Mouse (Mus musculus) embryonic facial prominence, embryonic 12.5 days (tissue): ENCODE results near the gene Nr1i3. TPM values are rescaled to one million over a fixed set of nuclear protein-coding genes. Genes with fewer than 3 reads are reported as not detected.

Experiments
- ATAC-seq: fragments of 200-750 bp; cut with Nextera tagmentation; 2 replicates; pipeline ENCODE4 v1.8.0; 2017; ENCODE audit not compliant: insufficient number of reproducible peaks, insufficient read depth, low FRiP score, low TSS enrichment
- H3K27ac ChIP-seq: fragments of 300-500 bp; sonication (generic); 2 replicates; pipeline ENCODE4 v1.5.1; 2016; ENCODE audit warnings: mild to moderate bottlenecking
- H3K27me3 ChIP-seq: fragments of 300-500 bp; sonication (generic); 2 replicates; pipeline ENCODE4 v1.6.1; 2016; ENCODE audit warnings: mild to moderate bottlenecking, moderate library complexity
- H3K36me3 ChIP-seq: fragments of 300-500 bp; sonication (generic); 2 replicates; pipeline ENCODE4 v1.6.1; 2016; ENCODE audit warnings: mild to moderate bottlenecking
- H3K4me1 ChIP-seq: fragments of 300-500 bp; sonication (generic); 2 replicates; pipeline ENCODE4 v1.6.1; 2016
- H3K4me2 ChIP-seq: fragments of 300-500 bp; sonication (generic); replicated peaks from 2 replicates; pipeline ENCODE4 v1.6.1; 2016; ENCODE audit warnings: mild to moderate bottlenecking, moderate library complexity
- H3K4me3 ChIP-seq: fragments of 300-500 bp; sonication (generic); 2 replicates; pipeline ENCODE4 v1.5.1; 2016; ENCODE audit warnings: mild to moderate bottlenecking
- H3K9ac ChIP-seq: fragments of 300-500 bp; sonication (generic); 2 replicates; pipeline ENCODE4 v1.6.1; 2016; ENCODE audit warnings: mild to moderate bottlenecking, moderate library complexity
- H3K9me3 ChIP-seq: fragments of 300-500 bp; sonication (generic); 2 replicates; pipeline ENCODE4 v1.6.1; 2016; ENCODE audit warnings: mild to moderate bottlenecking, moderate library complexity
- WGBS: fragments of 180-500 bp; shearing (Covaris S2); methylation state at CpG from one replicate; pipeline ENCODE4 v1.1.7; 2016; 5-methylcytosine and 5-hydroxymethylcytosine counted together
- polyA plus RNA-seq: library from polyadenylated mRNA; unstranded; fragments of >200 nt; fragmentation: Nextera tagmentation; extraction: Ambion mirVana; gene quantifications from 2 replicates; pipeline ENCODE4 v1.2.1, GENCODE M21; 2016

Gene Nr1i3
- 0.08 and 0.26 TPM in 2 replicates for polyA plus RNA-seq

DNA sequence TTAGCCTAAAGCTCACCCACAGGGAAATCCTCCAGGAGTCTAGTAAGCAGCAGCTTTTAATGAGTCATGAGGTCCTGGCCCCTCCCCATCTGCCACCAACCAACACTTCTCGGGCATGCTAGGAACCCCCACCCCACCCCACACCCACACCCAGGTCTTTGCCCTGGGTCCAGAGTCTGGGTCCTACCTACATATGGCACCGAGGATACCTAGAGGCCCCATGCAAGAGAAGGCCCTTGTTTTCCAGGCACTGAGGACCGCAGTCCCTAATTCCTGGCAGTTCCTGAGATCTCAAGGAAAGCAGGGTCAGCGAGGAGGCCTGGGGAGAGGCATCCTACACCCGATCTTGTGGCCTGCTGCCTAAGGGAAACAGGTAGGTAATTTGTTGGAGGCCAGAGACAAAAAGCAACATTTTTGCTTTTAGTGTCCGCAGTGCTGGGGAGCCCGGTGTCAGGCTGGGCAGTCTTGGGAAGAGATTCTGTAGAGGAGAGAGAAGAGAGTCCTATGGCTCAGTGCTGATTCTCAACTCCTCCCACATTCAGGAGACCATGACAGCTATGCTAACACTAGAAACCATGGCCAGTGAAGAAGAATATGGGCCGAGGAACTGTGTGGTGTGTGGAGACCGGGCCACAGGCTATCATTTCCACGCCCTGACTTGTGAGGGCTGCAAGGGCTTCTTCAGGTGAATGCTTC lies at the start of gene Nr1i3:
Nr1i3 (plus strand) TSS at position 170 of the 696 bp plus-strand sequence.
- Histone ChIP-seq H3K9ac (no peak within 1 kb of the TSS), H3K27me3 (no peaks in the 10 kb centered on the region), H3K4me1 (no peaks in the 10 kb centered on the region), H3K4me2 (no peak within 1 kb of the TSS), H3K4me3 (no peak within 1 kb of the TSS), H3K27ac (no peak within 1 kb of the TSS), H3K9me3 (no peaks in the 10 kb centered on the region), H3K36me3 (no peaks in the 10 kb centered on the region)
- ATAC-seq: no peak
- WGBS: 69% methylated on average over 10 of the region's 10 CpGs

DNA sequence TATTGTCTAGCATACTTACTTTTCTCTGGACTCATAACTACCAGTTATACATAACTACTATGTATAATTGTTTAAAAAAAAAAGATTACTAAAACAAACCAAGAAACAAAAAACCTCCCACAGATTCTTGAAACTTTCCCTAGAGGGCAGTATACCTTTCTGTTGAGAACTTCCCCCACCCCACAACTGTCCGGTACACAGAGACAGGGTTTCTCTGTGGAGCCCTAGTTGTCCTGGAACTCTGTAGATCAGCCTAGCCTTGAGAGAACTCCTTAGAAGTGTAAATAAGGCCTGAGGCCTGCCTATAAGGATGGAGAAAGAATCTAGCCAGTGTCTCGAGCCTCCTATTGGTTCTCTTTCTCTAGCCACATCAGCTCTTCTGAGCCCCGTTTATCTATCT lies 49.5 kb upstream of the Nr1i3 start:
- Histone ChIP-seq H3K4me2 (no peak overlapping the region), H3K4me3 (no peak overlapping the region), H3K27ac (no peak overlapping the region), H3K9me3 (no peaks in the 10 kb centered on the region), H3K9ac (no peak overlapping the region), H3K36me3 (no peaks in the 10 kb centered on the region), H3K27me3 (peaks cover 19% of the 10 kb centered on the region), H3K4me1 (peaks cover 4% of the 10 kb centered on the region; the same call in 1 of the 2 replicates)
- ATAC-seq: no peak
- 37% methylated on average over 3 of the region's 3 CpGs for WGBS

DNA sequence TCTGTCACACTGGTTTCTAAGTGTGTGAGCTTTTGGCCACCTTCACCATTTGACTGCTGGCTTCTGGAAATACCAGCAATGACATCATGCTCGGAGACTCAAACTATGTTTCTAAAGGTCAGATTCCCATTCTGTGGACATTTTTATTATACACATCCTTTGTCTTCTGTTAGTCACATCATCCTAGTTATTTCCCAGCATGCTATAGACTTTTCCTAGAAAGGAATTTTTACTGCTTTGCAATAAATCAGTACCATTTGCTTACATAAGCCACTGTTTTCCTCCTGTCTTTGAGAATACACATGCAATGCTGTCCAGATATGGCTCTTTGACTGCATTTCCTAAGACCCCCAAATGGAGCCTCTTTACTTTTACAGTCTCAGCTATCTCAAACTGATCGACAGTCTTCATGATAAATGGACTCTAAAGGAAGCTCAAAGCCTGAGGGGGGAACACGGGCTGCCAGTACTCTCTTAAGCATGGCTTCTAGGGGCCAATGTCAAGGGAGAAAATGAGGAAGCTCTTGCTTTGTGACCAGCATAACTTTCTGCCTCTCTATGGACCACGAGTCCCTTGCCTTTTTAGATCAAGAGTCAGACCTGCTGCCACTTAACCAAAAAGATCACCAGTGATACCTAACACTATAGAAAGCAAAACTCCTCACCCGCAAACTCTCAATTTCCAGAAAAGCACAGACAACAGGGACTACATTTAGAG lies 48.0 kb upstream of the Nr1i3 start:
- Histone ChIP-seq H3K36me3 (no peaks in the 10 kb centered on the region), H3K9me3 (no peaks in the 10 kb centered on the region), H3K4me1 (no peaks in the 10 kb centered on the region), H3K27me3 (0 out of 2 replicates have a peak, but pooled peaks cover 5% of the 10 kb centered on the region), H3K9ac (no peak overlapping the region), H3K4me3 (no peak overlapping the region), H3K4me2 (no peak overlapping the region), H3K27ac (no peak overlapping the region)
- no peak for ATAC-seq
- WGBS: 76% methylated on average over 5 of the region's 5 CpGs

DNA sequence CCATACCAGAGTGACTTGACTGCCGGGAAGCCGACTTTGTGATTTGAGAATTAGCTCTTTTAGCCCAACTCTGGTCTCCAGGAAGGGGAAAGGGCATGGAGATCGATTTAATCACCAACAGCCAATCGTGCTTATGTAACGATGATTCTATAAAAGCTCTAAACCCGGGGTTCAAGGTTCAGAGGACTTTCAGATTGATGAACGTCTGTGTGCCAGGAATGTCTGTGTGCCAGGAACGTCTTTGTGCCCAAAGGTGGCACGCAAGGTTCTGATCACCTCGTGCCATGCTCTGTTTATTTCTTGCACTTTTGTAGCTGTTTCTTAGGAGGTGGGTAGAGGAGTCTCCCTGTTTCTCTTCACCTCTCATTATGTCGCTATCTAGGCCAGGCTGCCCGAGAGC lies 44.9 kb upstream of the Nr1i3 start:
- H3K27me3 ChIP-seq: no peaks in the 10 kb centered on the region
- ATAC-seq: no peak
- H3K36me3 ChIP-seq: no peaks in the 10 kb centered on the region
- H3K4me1 ChIP-seq: no peaks in the 10 kb centered on the region
- no peaks in the 10 kb centered on the region for H3K9me3 ChIP-seq
- no peak overlapping the region for H3K9ac ChIP-seq
- H3K4me3 ChIP-seq: no peak overlapping the region
- no peak overlapping the region for H3K4me2 ChIP-seq
- 86% methylated on average over 12 of the region's 12 CpGs for WGBS
- no peak overlapping the region for H3K27ac ChIP-seq

DNA sequence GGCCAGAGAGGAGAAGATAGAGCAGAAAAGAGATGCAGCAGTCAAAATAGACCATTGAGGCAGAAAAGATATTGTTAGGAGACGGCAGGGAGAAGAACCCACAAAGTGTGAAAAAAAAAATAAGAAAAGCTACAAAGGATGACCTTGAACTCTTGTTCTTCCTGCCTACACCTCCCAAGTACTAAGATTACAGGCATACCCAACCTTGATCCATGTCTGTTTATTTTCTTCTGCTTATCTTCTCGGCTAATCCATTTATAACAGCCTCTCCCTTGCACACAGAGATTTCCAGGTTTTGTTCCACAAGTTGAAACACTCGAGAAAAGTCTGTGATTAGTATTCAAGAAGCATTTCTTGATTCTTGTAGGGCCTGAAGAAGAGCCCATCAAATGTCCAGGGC lies 43.9 kb upstream of the Nr1i3 start:
- Histone ChIP-seq H3K4me3 (no peak overlapping the region), H3K4me2 (no peak overlapping the region), H3K9ac (no peak overlapping the region), H3K4me1 (no peaks in the 10 kb centered on the region), H3K36me3 (no peaks in the 10 kb centered on the region), H3K9me3 (no peaks in the 10 kb centered on the region), H3K27me3 (no peaks in the 10 kb centered on the region), H3K27ac (no peak overlapping the region)
- 58% methylated on average over 3 of the region's 3 CpGs for WGBS
- ATAC-seq: no peak

DNA sequence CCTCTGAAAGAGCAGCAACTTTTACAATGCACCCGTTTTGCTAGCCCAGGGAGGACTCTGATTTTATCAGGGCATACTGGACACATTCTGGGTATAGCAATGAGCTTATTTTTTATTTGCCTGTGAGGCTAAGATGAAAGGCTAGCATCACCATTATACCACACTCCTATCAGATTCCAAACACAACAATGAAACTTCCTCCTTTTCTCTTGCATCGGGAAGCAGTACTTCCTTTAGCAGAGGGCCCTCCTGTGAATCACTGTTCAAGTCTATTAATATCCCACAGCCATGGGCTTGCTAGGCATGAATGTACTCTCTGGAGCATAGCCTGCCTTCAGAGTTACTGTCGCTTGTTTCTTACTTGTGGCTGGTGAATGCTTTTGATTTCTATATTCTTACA lies 42.6 kb upstream of the Nr1i3 start:
- no peaks in the 10 kb centered on the region for H3K9me3 ChIP-seq
- ATAC-seq: no peak
- H3K27ac ChIP-seq: no peak overlapping the region
- H3K4me1 ChIP-seq: no peaks in the 10 kb centered on the region
- H3K4me2 ChIP-seq: no peak overlapping the region
- H3K9ac ChIP-seq: no peak overlapping the region
- no peaks in the 10 kb centered on the region for H3K27me3 ChIP-seq
- no peaks in the 10 kb centered on the region for H3K36me3 ChIP-seq
- H3K4me3 ChIP-seq: no peak overlapping the region
- WGBS: 62% methylated on average over 3 of the region's 3 CpGs

DNA sequence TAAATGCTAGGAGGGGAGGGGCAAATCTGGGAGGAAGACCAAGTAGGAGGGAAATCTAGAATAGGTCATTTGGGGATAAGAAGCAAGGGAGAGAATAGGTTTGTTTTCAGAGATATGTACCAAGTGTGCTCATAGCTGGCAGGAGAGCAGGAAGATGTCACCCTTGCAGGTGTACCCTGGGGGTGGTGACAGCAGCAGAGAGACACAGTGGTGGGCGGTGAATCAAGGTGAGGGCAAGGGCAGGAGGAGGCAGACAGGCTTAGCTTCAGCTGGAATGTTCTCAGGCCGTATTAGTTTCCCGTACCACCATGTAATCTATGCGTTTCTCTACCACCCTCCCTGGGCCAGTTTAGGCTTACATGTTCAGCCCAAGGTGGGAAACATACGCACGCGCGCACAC lies 41.0 kb upstream of the Nr1i3 start:
- H3K27ac ChIP-seq: no peak overlapping the region
- no peaks in the 10 kb centered on the region for H3K36me3 ChIP-seq
- WGBS: 96% methylated on average over 8 of the region's 8 CpGs

DNA sequence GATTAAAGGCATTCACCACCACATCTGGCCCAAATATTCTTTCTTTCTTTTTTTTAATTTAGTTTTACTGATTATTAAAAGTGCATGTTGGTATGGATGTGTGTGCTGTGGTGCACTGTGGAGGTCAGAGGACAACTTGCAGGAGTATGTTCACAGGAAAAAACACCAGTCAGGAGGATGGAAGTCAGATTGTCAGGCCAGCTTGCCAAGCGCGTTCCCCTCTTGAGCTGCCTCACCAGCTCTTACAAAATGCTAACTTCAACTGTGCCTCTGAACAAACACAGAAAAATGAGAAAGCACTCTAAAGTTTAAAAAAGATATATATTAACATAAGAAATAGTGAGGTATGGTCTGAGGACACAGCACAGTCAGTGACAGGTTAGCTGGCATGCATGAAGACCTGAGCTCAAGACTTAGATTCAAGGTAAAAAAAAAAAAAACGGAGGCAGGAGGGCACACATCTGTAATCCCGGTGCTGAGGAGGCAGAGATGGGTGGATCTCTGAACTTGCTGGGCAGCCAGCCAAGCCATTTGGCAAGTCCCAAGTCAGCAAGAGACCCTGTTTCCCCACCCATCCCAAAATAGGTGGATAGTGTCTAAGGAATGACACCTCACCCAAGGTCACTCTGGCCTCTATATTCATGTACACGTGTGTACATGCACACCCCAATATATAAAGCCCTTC lies 34.1 kb upstream of the Nr1i3 start:
- H3K9ac ChIP-seq: no peak overlapping the region
- H3K4me2 ChIP-seq: no peak overlapping the region
- no peaks in the 10 kb centered on the region for H3K36me3 ChIP-seq
- H3K9me3 ChIP-seq: no peaks in the 10 kb centered on the region
- ATAC-seq: no peak
- no peaks in the 10 kb centered on the region for H3K27me3 ChIP-seq
- WGBS: 74% methylated on average over 5 of the region's 5 CpGs
- H3K4me1 ChIP-seq: no peaks in the 10 kb centered on the region
- no peak overlapping the region for H3K4me3 ChIP-seq
- H3K27ac ChIP-seq: no peak overlapping the region

More for the DNA sequence above, 41.0 kb upstream of the Nr1i3 start:
- no peak overlapping the region for H3K9ac ChIP-seq
- no peaks in the 10 kb centered on the region for H3K27me3 ChIP-seq
- no peak for ATAC-seq
- no peak overlapping the region for H3K4me3 ChIP-seq
- no peaks in the 10 kb centered on the region for H3K4me1 ChIP-seq
- no peak overlapping the region for H3K4me2 ChIP-seq
- no peaks in the 10 kb centered on the region for H3K9me3 ChIP-seq

DNA sequence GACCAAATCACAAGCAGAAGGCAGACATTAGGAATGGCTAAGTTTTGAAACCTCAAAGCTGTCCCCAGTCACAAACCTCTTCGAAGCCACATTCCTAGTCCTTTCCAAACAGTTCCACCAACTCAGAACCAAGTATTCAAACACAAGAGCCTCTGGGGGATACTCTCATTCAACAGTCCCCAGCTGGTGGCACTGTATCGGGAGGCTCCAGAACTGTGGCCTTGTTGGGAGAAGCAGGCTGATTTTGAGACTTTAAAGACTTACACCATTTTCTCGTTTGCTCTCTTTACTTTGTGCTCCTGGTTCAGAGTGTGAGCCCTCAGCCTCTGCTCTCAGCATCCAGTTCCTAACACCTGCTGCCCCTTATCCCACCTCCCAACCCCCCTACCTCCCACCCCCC lies 30.7 kb upstream of the Nr1i3 start:
- H3K4me2 ChIP-seq: no peak overlapping the region
- ATAC-seq: no peak
- H3K4me3 ChIP-seq: no peak overlapping the region
- no peaks in the 10 kb centered on the region for H3K27me3 ChIP-seq
- WGBS: 74% methylated on average over 3 of the region's 3 CpGs
- H3K36me3 ChIP-seq: no peaks in the 10 kb centered on the region
- H3K9ac ChIP-seq: no peak overlapping the region
- H3K27ac ChIP-seq: no peak overlapping the region
- no peaks in the 10 kb centered on the region for H3K9me3 ChIP-seq
- peaks cover 5% of the 10 kb centered on the region for H3K4me1 ChIP-seq

DNA sequence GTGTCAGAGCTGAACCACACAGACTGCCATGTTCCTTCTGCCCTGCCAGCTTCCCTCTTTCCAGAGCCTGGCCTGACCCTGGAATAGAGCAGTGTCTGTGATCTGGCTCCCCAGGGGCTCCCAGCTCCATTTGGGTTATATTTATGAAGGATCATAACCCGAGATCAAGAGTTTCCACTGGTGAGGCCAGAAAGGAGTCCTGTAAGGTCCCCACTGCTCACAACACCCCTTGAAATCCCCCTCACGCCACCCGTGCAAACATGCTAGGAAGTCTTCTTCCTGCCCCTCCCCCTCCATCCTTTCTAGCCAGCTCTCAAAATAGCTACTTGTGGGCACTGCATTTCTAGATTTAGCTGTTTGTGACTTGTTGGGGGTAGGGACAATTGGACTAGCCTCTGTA lies 30.1 kb upstream of the Nr1i3 start:
- Histone ChIP-seq H3K4me3 (no peak overlapping the region), H3K27me3 (no peaks in the 10 kb centered on the region), H3K9me3 (no peaks in the 10 kb centered on the region), H3K4me2 (no peak overlapping the region), H3K36me3 (no peaks in the 10 kb centered on the region), H3K9ac (no peak overlapping the region), H3K27ac (no peak overlapping the region), H3K4me1 (peaks cover 11% of the 10 kb centered on the region)
- no peak for ATAC-seq
- WGBS: 62% methylated on average over 3 of the region's 3 CpGs

DNA sequence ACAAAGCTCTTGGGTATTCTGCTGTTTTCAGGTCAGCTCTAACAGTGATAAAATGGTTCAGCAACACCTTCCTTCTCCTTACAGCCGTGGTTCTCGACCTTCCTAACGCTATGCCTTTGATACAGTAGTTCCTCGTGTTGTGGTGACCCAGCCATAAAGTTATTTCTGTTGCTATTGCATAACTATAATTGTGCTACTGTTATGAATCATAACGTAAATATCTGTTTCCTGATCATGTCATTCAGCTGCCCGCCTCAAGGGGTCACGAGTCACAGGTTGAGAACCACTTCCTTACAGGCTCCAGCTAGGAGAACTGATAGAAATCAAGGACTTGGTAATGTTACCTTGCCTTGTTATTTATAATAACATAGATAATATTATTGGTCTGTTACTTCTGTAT lies 29.5 kb upstream of the Nr1i3 start:
- Histone ChIP-seq H3K4me3 (no peak overlapping the region), H3K9ac (no peak overlapping the region), H3K36me3 (no peaks in the 10 kb centered on the region), H3K4me1 (peaks cover 16% of the 10 kb centered on the region), H3K27me3 (no peaks in the 10 kb centered on the region), H3K27ac (no peak overlapping the region), H3K4me2 (no peak overlapping the region), H3K9me3 (no peaks in the 10 kb centered on the region)
- no peak for ATAC-seq
- WGBS: 80% methylated on average over 7 of the region's 7 CpGs

DNA sequence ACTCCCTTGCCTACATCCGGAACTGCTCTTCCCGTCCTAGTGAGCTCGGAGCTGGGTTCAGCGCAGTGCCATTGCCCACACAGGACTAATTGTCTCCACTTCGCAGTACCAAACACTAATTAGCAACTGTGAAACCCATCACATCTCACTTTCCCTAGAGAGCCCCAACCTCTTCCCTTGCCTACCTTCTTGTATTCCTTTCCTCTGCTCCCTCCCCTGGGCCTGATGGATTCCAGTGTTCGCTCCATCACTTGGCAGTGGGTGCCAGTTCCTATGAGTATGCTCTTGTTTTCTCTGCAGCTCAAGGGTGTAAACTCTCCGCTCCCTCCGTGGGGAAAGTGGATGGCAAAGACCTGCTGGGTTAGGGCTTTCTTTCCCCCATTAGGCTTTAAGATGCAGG lies 28.1 kb upstream of the Nr1i3 start:
- no peak for ATAC-seq
- Histone ChIP-seq H3K4me3 (no peak overlapping the region), H3K9ac (no peak overlapping the region), H3K4me2 (no peak overlapping the region), H3K4me1 (peaks cover 22% of the 10 kb centered on the region), H3K9me3 (no peaks in the 10 kb centered on the region), H3K36me3 (no peaks in the 10 kb centered on the region), H3K27ac (no peak overlapping the region), H3K27me3 (peaks cover 1% of the 10 kb centered on the region; the same call in 1 of the 2 replicates)
- 63% methylated on average over 8 of the region's 8 CpGs for WGBS
